In genomic region chr1:192825746-192826145, GRCm38 (mm10) we compare ENCODE assay signal across 14 mouse cellular contexts. TPM values are rescaled to one million over a fixed set of nuclear protein-coding genes. Genes with fewer than 3 reads are reported as not detected.
DNase-seq lines count a peak whose midpoint lies in the region; ATAC-seq and TF ChIP-seq lines count a peak whose summit lies in the region.
"Had no signal": no experiment of that assay in that cellular context is flagged by ENCODE, and none has a peak within 500 bp of the region (broad histone marks: within the 10 kb centered on the region; RNA-seq: fewer than 3 reads in every experiment).

No protein-coding gene starts in this region.

- H3K4me1 ChIP-seq in thymus, adult 2 months (replicated peaks; ENCODE audit: control insufficient read depth, insufficient read depth, low read length) = 0 out of 2 replicates have a peak, but pooled peaks cover 2% of the 10 kb centered on the region
- H3K4me1 ChIP-seq in liver, embryonic 12.5 days = peaks cover 17% of the 10 kb centered on the region
- H3K4me1 ChIP-seq in heart, adult 2 months (ENCODE audit: control insufficient read depth, insufficient read depth, low read length) = peaks cover 5% of the 10 kb centered on the region

- no peaks in the 10 kb centered on the region for H3K36me3 ChIP-seq in thymus, adult 2 months (ENCODE audit: control insufficient read depth, insufficient read depth, low read length)
- no peaks in the 10 kb centered on the region for H3K36me3 ChIP-seq in liver, embryonic 12.5 days
- H3K36me3 ChIP-seq in heart, adult 2 months (ENCODE audit: control insufficient read depth, insufficient read depth, low read length) = no peaks in the 10 kb centered on the region
- H3K36me3 ChIP-seq: heart, embryonic 15.5 days had no signal

- no peaks in the 10 kb centered on the region for H3K27me3 ChIP-seq in thymus, adult 2 months (ENCODE audit: control insufficient read depth, insufficient read depth, low read length)
- no peaks in the 10 kb centered on the region for H3K27me3 ChIP-seq in liver, embryonic 12.5 days (replicated peaks)
- H3K27me3 ChIP-seq in heart, adult 2 months (ENCODE audit: control insufficient read depth, insufficient read depth, low read length) = no peaks in the 10 kb centered on the region
- H3K27me3 ChIP-seq: heart, embryonic 15.5 days had no signal

- intact Hi-C loops in heart, adult 2 months (cut with DNase I) = no loop called here

- TF ChIP-seq CTCF in thymus, adult 2 months (IDR thresholded peaks at IDR 0.05; ENCODE audit: borderline replicate concordance, control insufficient read depth, extremely low read depth, insufficient read depth, low read length, poor library complexity) = no peak
- TF ChIP-seq CTCF in heart, adult 2 months (IDR thresholded peaks at IDR 0.05) = no peak

- TF ChIP-seq EP300 in heart, adult 2 months (IDR thresholded peaks at IDR 0.05; ENCODE audit: insufficient read depth, low read depth, low read length) = no peak

- peak; percentile 3 for DNase-seq in CD4-positive, CD25-positive, alpha-beta regulatory T cell, adult 2 months (ENCODE audit: low read depth, low spot score)
- DNase-seq in thymus, postnatal 25 days = peak; percentile 11
- DNase-seq in thymus, adult 2 months = no peak
- no peak for DNase-seq in natural killer cell, adult 2 months (ENCODE audit: low spot score in 2 of 2)
- no peak for DNase-seq in ovary, postnatal 36 days (ENCODE audit: low spot score)
- DNase-seq in heart, adult 2 months = no peak
- DNase-seq: cerebellum, postnatal 25 days; gastrocnemius, adult 2 months had no signal

- H3K79me2 ChIP-seq in heart, adult 2 months (replicated peaks; ENCODE audit: control insufficient read depth, insufficient read depth, low read length) = no peaks in the 10 kb centered on the region

- WGBS in thymus, adult 2 months = 71% methylated on average over 9 of the region's 9 CpGs
- 17% methylated on average over 9 of the region's 9 CpGs for WGBS in liver, embryonic 12.5 days (ENCODE audit: insufficient replicate concordance)
- 40% methylated on average over 9 of the region's 9 CpGs for WGBS in heart, adult 2 months

- H3K4me2 ChIP-seq in liver, embryonic 12.5 days = peak overlapping the region; percentile 28; the same call in 1 of the 2 replicates
- H3K4me2 ChIP-seq: heart, embryonic 15.5 days had no signal

- H3K4me3 ChIP-seq in thymus, adult 2 months (ENCODE audit: control insufficient read depth, insufficient read depth, low read length) = no peak overlapping the region
- H3K4me3 ChIP-seq in liver, embryonic 12.5 days = no peak overlapping the region
- H3K4me3 ChIP-seq in heart, adult 2 months = no peak overlapping the region
- H3K4me3 ChIP-seq: erythroblast, embryonic 14.5 days; gastrocnemius, adult 2 months; heart, embryonic 15.5 days had no signal

- no peak for ATAC-seq in CD4-positive, CD25-positive, alpha-beta regulatory T cell, adult 4 months
- peak; percentile 84 for ATAC-seq in liver, embryonic 12.5 days
- ATAC-seq: hindbrain, embryonic 16.5 days; lung, postnatal 0 days had no signal

- H3K27ac ChIP-seq in thymus, adult 2 months (ENCODE audit: control insufficient read depth, insufficient read depth, low read length) = no peak overlapping the region
- H3K27ac ChIP-seq in liver, embryonic 12.5 days = no peak overlapping the region
- no peak overlapping the region for H3K27ac ChIP-seq in heart, adult 2 months
- H3K27ac ChIP-seq: gastrocnemius, adult 2 months; heart, embryonic 15.5 days had no signal

- no peak for TF ChIP-seq POLR2A in thymus, adult 2 months (IDR thresholded peaks at IDR 0.05; ENCODE audit: control insufficient read depth, extremely low read depth, insufficient read depth, low read length, poor library complexity)
- TF ChIP-seq POLR2A in heart, adult 2 months (IDR thresholded peaks at IDR 0.05; ENCODE audit: insufficient read depth, low read depth, low read length) = no peak

- H3K9me3 ChIP-seq in liver, embryonic 12.5 days (replicated peaks) = 0 out of 2 replicates have a peak, but pooled peaks cover 4% of the 10 kb centered on the region
- H3K9me3 ChIP-seq: heart, embryonic 15.5 days had no signal

- no peak overlapping the region for H3K9ac ChIP-seq in liver, embryonic 12.5 days
- no peak overlapping the region for H3K9ac ChIP-seq in heart, adult 2 months (ENCODE audit: low read depth, low read length)
- H3K9ac ChIP-seq: heart, embryonic 15.5 days had no signal

RNA-seq across cellular contexts. Expression of gene Sertad4, which starts 29.8 kb away (rescaled TPM):
- polyA plus RNA-seq in CD4-positive, CD25-positive, alpha-beta regulatory T cell, adult 4 months (2017; shearing (Covaris generic)) = not detected
- polyA plus RNA-seq in thymus, adult 2 months (2012; rRNA removed) = 1.6 and 2.3 TPM in 2 replicates
- 1.8 and 3.6 TPM in 2 replicates for polyA plus RNA-seq in liver, embryonic 12.5 days (2016; fragmentation: Nextera tagmentation; extraction: Ambion mirVana)
- 1 to 10 TPM; 3.3 to 3.9 TPM for total RNA-seq in heart, adult 2 months (2021)
- 4.1 and 7.8 TPM in 2 replicates for polyA plus RNA-seq in heart, adult 2 months (2012; rRNA removed)

RNA-seq across cellular contexts. Expression of gene Hhat, which starts 54.7 kb away (rescaled TPM):
- polyA plus RNA-seq in CD4-positive, CD25-positive, alpha-beta regulatory T cell, adult 4 months (2017; shearing (Covaris generic)) = 1 to 10 TPM; 2.9 to 3.7 TPM
- 5.8 and 6.6 TPM in 2 replicates for polyA plus RNA-seq in thymus, adult 2 months (2012; rRNA removed)
- polyA plus RNA-seq in liver, embryonic 12.5 days (2016; fragmentation: Nextera tagmentation; extraction: Ambion mirVana) = 2.1 TPM in 2 replicates
- 1 to 10 TPM; 1.6 to 2.1 TPM for total RNA-seq in heart, adult 2 months (2021)
- polyA plus RNA-seq in heart, adult 2 months (2012; rRNA removed) = 2.8 and 3.5 TPM in 2 replicates
- polyA plus RNA-seq: erythroblast, embryonic 14.5 days had no signal

Comparison
In these comparisons a context has a peak if more than half of its experiments do, and no peak if none do; other contexts are left out.
1. DNase-seq: peak in CD4-positive, CD25-positive, alpha-beta regulatory T cell, adult 2 months (single experiment) and thymus, postnatal 25 days (single experiment); none in thymus, adult 2 months (single experiment), natural killer cell, adult 2 months (0 of 2), ovary, postnatal 36 days (single experiment) and heart, adult 2 months (0 of 2).